Mouse (Mus musculus) thymus, adult 2 months (tissue): Measurements from ENCODE around the gene Lypd3.

Experiments used
- CTCF ChIP-seq: fragments of 200-500 bp; IDR thresholded peaks from 2 replicates; pipeline ENCODE4 v1.5.1; 2012; ENCODE audit warnings: mild to moderate bottlenecking, control low read depth, low read length, moderate library complexity, borderline replicate concordance; ENCODE audit not compliant: control insufficient read depth, poor library complexity, insufficient read depth; ENCODE audit errors: extremely low read depth
- POLR2A ChIP-seq: fragments of 200-500 bp; IDR thresholded peaks from 2 replicates; pipeline ENCODE4 v1.6.1; 2012; ENCODE audit warnings: mild to moderate bottlenecking, low read length, control low read depth, moderate library complexity; ENCODE audit not compliant: control insufficient read depth, poor library complexity, insufficient read depth; ENCODE audit errors: extremely low read depth

DNA sequence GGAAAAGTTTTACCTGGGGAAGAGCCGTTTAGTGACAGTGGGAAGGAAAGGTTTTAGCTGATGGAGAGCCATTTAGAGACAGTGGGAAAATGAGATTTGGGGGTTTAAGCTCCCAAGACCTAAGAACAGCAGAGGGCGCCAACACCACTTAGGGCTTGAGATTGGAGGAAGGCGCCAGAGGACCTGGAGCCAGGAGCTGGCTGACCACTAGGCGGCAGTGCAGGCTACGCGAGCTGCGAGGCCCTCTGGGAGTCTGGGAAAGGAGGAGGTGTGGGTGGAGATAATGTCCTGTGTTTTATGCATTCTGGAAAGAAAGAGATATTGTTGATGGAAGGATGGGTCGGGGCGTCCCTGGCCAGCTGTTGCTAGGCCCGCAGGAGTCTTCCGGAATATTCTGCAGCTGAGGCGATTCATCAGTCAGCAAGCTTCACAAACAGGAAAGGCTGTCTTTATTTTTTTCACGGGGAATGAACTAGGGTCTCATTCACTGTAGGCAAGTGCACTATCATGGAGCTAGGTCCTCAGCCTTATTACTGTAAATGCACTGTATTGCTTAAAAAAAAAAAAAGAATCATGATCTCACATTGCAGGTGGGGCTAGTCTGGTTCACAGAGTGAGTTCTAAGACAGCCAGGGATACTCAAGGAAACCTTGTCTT lies 35.3 kb upstream of the Lypd3 start:
- TF ChIP-seq CTCF, result peak; percentile 100
- TF ChIP-seq POLR2A, result no peak
